Mouse (Mus musculus) G1E-ER4 (cell line): ENCODE measurements around the gene Bcl2l1. TPM values are rescaled to one million over a fixed set of nuclear protein-coding genes. Genes with fewer than 3 reads are reported as not detected.

ENCODE experiments used
- GATA1 ChIP-seq: IDR thresholded peaks from one replicate; pipeline ENCODE4 v1.8.0; 2012; ENCODE audit warnings: low read length, inconsistent platforms
- polyA plus RNA-seq: library from polyadenylated mRNA; stranded (reverse); fragments of >175 nt; gene quantifications from 2 replicates; pipeline ENCODE4 v1.2.3, GENCODE M21; 2012

The Bcl2l1 gene
- polyA plus RNA-seq, 1 experiment, result 53.0 TPM

DNA sequence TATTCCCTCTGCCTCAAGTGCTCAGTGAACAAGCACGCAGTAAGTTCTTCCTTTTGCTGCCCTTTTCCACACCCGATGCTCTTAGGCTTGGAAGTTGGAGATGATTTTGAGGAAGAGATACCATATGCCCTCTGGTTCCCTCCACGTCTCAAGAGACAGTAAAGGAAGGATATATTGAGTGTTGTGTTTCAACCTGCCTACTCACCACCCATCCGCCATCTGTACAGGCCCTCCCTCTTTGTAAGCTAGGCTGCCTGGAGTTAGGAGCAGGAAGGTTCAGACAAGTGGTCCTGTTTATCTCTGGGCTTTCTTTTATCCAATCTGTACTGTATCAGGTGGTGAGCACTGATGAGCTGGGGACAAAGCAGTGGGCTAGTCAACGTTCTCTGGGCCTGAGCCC is 38.1 kb downstream of the Bcl2l1 start:
- no peak for TF ChIP-seq GATA1

DNA sequence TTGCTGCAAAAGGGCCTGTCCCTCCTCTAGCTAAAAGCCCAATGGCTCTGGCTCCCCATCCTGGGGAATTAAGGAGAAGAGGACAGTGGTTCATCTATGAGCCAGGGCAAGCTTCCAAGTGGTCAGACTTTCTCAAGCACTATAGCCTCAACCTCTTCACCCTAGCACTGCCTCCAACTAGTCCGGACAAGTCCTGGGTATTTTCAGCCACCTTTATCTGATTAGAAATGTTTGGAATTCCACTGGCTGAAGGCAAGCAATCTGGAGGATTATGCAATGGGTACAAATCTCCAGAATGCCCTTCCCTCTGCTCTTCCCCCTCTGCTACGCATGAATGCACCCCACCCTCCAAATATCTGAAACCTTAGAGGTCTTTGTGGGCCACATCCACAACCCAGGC is 39.1 kb downstream of the Bcl2l1 start:
- no peak for TF ChIP-seq GATA1

DNA sequence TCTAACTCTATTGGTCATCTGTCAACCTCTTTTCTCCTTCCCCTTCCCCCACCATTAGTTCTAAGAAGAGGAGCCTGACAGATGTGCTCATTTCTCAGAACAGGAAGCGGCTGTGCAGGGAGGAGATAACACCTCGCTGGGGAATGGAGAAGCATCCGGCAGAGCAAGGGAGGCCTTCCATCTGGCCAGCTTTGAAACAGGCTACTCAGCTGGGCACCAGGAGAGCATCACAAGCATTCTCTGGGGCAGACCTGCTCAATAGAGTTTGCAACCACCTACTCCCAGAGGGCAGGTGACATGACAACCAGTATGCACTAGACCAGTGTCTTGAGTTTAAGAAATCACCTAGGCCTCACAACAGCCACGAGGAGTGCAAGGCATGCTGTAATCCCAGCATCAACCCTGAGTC is 41.9 kb downstream of the Bcl2l1 start:
- TF ChIP-seq GATA1, result no peak

DNA sequence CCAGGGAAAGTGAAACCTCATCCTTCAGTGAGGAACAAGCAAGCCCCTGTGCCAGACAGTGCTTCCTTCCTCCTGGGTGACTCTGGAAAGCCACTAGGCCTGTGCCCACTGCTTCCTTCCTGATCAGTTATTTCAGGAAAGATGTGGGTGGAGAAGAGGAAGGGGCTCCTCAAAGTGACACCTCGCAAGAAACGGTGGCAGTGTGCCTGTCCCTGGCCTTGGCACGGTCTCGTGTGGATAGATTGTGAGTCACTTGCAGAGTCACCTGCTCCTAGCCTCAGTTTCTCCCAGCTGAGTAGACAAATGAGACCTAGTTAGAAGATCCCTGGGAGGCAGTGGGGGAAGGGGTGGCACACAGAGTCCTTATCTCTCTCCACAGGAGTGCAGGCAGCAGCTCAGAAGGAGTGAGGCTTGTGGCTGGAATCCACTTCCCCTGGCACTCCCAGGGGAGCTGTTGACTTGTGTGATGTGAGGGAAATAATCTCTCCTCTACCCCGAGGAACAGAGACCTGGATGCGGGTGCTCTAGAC is 42.6 kb downstream of the Bcl2l1 start:
- peak; percentile 63 for TF ChIP-seq GATA1

DNA sequence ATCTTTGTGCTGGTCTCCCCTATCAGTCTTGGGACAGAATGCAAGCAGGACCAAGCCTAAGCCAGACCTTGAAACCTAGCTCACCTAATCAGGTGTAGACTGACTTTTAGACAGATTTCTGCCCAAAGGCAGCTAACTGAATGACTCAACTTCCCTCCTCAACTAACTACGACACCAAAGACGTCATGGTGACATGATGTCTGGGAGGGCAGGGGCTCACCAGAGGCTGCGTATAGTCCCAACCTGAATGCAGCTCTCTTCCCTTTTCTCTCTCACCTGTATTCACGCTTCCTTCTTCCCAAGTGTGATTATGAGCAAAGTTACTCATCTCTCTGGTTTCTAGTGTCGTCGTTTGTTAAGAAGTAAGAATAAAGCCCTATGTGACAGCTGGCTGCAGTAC is 44.0 kb downstream of the Bcl2l1 start:
- no peak for TF ChIP-seq GATA1

DNA sequence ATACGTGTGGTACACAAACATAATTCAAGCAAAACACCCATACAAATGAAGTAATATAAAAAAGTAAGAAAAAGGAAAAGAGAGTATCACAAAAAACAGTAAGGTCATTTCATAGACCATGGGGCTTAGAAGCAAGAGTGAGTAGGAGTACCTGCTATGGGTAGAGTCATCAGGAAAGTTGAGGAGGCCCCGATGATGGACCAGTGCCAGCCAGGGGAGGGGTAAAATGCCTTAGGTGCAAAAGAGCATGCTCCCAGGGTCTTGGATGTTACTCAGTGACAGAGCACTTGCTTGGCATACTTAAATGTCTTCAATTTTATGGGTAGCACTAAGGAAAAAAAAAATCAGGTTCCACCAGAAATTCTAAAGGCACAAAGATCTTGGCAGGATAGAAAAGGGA is 44.4 kb downstream of the Bcl2l1 start:
- no peak for TF ChIP-seq GATA1

DNA sequence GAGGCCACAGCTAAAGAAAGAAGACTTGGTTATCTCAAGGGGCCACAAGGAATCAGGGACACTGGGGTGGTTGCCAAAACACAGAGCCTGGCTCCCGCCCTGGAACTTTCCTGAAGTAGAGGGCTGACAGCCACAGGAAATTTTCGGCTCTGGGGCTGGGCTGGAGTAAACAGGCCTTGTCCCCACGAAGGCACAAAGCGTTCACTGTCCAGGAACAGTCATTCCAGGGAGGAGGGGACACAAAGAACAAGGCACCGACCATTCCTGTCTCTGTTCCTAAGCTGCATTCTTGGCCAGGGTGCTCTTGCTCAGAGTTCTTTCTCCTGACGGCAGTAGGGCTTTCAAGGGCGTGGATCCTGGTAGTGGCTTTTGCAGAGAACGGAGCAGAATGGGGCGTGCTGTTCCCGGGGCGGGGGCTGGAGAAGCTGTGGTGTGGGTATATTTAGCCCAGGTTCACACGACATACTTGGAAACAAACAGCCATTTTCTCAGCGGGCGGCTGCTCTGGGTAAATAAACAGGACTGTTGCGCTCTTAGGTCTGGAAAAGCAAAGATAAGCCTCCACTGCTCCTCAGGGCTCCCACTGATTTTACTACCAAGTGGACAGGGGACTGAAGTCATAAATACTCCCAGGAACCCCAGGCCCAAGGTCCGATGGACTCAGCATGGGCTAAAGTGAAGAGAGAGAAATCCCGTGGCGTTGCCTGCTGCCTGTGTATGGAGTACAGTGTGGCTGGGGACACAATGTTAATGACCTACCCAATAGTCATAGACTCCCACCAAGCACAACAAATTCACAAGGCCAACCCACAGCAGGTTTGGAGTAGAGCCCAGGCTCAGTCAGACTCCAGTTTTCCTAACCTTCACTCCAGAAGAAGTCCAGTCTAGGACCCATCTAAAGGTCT is 45.8 kb downstream of the Bcl2l1 start:
- TF ChIP-seq GATA1, result no peak

DNA sequence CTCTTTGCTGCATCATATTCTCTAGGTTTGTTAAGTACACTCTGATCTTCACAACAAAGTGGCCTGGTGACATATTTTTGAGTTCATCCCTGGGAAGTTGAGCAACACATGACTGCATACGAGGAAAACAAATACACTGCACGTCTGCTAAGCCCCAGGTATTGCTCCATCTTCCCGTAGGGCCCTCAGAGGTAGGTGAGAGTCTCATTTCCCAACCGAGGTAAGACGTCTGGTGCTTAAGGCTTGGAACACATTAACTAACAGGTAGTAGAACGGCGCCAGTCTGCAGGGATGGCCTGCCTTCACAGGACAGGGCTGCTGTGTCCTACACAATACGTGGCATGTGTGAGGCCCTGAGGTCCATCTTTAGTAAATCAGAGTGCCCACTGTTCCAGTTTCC is 46.9 kb downstream of the Bcl2l1 start:
- TF ChIP-seq GATA1, result no peak

DNA sequence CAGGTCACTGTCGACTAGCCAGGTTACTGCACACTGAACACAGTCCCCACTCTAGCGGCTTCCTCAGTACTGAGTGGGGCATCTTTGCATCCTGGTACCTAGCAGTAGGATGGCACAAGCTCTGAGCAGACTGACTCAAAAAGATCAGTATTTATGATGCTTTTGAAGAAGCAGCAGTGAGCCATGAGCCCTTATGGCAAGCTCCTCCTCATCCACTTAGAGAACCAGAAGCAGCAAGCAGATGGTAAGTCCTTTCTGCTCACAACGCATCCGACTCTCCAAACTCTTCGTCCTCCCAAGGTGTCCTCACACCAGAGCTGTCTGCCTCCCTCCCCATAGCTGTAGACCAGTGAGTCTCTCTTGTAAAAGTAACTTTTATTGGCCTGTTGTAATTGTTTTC is 48.3 kb downstream of the Bcl2l1 start:
- no peak for TF ChIP-seq GATA1

DNA sequence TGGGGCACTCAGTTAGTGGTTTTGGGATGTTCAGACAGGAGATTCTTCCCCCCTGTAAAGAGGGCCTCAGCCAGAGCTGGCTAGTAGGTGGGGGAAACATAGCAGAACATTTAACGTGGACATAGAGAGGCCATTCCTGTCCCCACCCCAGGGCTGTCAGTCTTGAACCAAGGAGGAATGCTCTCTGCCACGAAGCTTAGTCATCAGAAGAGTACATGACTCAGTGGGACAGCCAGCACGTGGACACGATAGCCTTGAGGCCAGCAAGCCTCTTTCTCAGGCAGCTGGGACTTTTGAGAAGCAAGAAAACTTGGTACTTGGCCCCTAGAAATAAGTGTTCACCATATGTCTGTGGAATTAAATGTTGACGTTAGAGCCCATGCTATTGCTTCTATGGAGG is 48.9 kb downstream of the Bcl2l1 start:
- TF ChIP-seq GATA1, result no peak

DNA sequence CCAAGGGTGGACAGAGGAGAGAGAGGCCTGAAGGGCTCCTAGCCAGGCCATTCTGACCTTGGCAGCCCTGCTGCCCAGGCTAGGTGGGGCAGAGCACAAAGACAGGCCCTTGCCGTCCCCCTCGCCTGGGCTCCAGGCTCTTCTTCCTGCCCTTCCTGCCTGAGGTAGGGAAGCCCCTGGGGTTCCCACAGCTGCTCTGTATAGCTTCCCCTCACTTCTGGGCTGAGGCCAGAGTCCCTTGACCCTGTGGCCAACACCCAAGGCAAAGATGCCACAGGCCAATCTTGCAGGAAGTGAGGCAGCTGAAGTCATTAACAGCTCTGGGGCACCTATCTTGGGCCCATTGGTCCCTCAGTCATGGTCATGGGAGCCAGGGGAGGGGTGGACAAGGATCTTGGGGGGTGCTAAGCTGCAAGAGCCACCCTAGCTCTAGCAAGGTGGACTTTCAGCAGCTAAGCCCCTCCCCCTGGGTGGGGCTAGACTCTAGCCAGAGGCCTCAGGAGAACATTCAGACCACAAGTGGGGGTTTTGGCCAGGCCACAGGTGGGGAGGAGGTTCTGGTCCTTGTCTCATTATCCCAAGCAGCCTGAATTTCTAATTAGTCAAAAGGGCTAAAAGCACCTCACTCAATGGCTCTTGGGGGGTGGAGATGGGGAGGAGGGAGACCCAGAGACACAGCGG is 50.4 kb downstream of the Bcl2l1 start:
- TF ChIP-seq GATA1, result no peak

DNA sequence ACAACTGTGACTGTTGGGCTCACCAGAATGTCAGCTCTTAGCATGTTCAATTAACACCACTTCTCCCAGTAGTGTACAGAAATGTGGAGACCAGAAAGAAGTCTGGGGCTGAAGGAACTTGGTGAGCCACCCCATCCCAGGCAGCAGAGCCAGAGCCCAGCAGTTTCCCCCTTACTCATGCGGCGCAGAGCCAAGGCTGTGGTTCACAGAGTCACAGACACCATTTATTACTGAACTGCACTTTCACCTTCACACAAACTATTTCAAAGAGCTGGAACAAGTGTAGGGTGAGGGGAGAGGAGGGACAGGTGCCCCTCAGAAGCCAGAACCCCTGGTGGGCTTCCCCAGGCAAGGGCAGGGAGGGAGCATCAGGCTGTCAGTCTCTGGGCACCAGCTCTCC is 51.1 kb downstream of the Bcl2l1 start:
- no peak for TF ChIP-seq GATA1

DNA sequence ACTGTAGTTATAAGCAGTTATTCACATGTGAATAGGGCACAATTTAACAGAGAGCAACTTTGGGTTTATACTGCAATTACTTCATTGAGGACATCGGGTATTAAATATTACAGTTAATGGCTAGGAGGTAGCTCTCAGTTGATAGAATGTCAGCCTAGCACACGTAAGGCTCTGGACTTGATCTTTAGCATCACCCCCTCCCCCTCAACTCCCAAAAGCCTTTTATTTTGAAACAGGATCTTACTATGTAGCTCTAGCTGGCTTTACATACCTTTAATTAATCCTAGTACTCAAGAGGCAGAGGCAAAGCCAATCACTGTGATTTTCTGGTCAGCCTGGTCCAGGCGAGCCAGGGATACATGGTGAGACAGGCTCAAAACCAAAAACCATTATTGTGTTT is 54.4 kb downstream of the Bcl2l1 start:
- TF ChIP-seq GATA1, result no peak

DNA sequence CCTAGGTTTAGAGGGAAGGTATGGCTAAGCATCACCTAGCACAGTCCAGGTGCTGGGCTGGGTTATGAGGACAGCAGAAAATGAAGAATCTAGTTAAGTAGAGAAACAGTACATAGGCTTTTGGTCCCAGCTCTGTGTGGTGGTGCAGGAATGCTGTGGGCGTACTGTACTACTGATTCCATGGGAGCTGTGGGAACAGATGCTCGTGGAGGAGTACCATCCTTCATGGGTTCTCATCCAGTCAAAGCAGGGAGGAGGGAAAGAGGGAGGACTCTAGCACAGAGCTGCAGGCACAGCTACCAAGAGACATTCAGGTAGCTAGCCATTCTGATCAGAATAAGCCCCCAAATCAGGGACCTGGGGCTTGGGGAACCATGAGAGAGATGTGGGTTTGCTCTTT is 55.1 kb downstream of the Bcl2l1 start:
- TF ChIP-seq GATA1, result no peak

DNA sequence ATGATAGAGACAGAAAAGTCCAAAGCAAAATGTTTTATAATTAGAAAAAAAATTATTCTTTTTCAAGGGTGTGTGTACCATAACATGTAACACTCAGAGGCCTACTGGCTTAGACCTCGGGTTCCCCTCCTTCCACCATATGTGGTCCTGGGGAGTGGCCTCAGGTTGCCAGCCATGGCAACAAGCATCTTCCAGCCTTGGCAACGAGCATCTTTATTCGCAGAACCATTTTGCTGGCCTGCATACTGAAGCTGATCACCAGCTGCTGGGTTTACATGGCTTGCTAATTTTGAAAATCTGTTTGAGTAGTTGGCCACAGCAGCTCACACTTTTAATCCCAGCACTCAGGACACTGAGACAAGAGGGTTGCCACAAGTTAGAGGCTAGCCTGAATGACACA is 55.5 kb downstream of the Bcl2l1 start:
- no peak for TF ChIP-seq GATA1

DNA sequence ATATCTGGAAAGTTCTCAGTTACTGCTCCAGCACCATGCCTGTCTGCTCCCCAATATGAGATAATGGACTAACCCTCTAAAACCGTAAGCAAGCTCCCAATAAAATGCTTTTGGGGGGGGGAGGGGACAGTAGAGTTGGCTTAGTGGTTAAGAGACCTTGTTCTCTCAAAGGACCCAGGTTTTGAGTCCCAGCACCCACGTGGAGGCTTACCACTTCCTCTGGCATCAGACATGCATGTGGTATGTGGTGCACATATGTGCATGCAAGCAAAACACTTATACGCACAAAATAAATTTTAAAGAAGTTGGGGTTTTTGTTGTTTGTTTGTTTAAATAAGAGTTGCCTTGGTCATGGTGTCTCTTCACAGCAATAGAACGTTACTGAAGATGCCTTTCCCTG is 56.2 kb downstream of the Bcl2l1 start:
- no peak for TF ChIP-seq GATA1

DNA sequence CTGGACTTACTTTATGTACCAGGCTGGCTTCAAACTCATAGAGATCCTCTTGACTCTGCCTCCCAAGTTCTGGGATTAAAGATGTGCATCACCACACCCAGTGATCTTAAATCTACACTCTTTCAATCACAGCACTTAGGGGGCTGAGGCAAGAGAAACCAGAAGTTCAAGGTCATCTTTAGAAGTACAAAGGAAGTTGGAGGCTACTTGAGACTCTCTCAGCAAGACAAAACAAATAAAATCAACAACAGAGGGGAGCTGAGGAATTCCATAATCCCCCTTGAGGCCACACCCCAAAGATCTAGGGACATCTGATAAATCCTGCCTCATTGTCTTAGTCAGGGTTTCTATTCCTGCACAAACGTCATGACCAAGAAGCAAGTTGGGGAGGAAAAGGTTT is 59.3 kb downstream of the Bcl2l1 start:
- TF ChIP-seq GATA1, result no peak
